Mouse (Mus musculus) midbrain, embryonic 10.5 days (tissue): ENCODE measurements at regions not wholly inside any gene's neighbourhood (a gene's known extent, or its start where the extent isn't known, plus 50 kb on each side); places are given as distances from the start of the nearest gene placed in this dataset.
"Not testable (repeated sequence)": the region's sequence is repeated elsewhere in the genome, so short reads cannot be mapped to it uniquely, and the experiment has no call there.

ENCODE experiments used
- DNase-seq: peaks from one replicate; pipeline ENCODE4 v3.0.0-alpha.2; 2017; ENCODE audit warnings: low spot score
- H3K27ac ChIP-seq: fragments of 300-500 bp; sonication (generic); replicated peaks from 2 replicates; pipeline ENCODE4 v1.5.1; 2016; ENCODE audit warnings: mild to moderate bottlenecking
- H3K27me3 ChIP-seq: fragments of 300-500 bp; sonication (generic); 2 replicates; pipeline ENCODE4 v1.6.1; 2016; ENCODE audit warnings: low read depth, mild to moderate bottlenecking; ENCODE audit not compliant: poor library complexity, severe bottlenecking
- H3K36me3 ChIP-seq: fragments of 300-500 bp; sonication (generic); 2 replicates; pipeline ENCODE4 v1.6.1; 2016; ENCODE audit warnings: mild to moderate bottlenecking, moderate library complexity
- H3K4me1 ChIP-seq: fragments of 300-500 bp; sonication (generic); 2 replicates; pipeline ENCODE4 v1.6.1; 2016
- H3K4me3 ChIP-seq: fragments of 300-500 bp; sonication (generic); 2 replicates; pipeline ENCODE4 v1.5.1; 2016; ENCODE audit warnings: mild to moderate bottlenecking, moderate library complexity
- H3K9me3 ChIP-seq: fragments of 300-500 bp; sonication (generic); replicated peaks from 2 replicates; pipeline ENCODE4 v1.6.1; 2016; ENCODE audit warnings: mild to moderate bottlenecking
- WGBS: fragments of 180-500 bp; shearing (Covaris S2); methylation state at CpG from one replicate; pipeline ENCODE4 v1.1.7; 2016; 5-methylcytosine and 5-hydroxymethylcytosine counted together

DNA sequence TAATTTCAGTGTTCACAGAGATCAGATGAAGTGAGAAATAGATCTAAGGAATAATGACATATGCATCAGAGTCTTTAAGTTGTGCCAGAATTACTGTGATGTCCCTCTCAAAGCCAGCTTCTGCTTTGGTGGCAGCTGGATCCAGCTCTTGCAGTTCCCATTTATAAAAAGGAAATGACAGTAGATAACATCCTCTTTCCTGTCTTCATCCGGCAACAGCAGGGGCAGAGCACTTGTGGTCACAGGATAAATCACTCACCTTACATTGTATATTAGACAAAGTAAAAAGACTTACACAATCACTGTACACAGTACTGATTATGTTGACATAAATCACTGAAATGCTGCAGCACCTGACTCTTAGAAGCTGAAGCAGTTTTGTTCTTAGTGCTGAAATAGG lies 1214.2 kb downstream of the Adam6a start:
- not testable (repeated sequence) for H3K4me3 ChIP-seq, DNase-seq, H3K27me3 ChIP-seq, H3K36me3 ChIP-seq, H3K4me1 ChIP-seq, H3K27ac ChIP-seq
- peaks cover 31% of the 10 kb centered on the region for H3K9me3 ChIP-seq
- 96% methylated on average over 1 of the region's 1 CpGs for WGBS

- not testable (repeated sequence) for H3K4me3 ChIP-seq, H3K27ac ChIP-seq, DNase-seq, H3K27me3 ChIP-seq, H3K36me3 ChIP-seq, H3K4me1 ChIP-seq
- 86% methylated on average over 3 of the region's 3 CpGs for WGBS
- peaks cover 59% of the 10 kb centered on the region for H3K9me3 ChIP-seq
These were observed 1220.5 kb downstream of the Adam6a start for GRCm38 (mm10) chr12:114764211-114764610.

DNA sequence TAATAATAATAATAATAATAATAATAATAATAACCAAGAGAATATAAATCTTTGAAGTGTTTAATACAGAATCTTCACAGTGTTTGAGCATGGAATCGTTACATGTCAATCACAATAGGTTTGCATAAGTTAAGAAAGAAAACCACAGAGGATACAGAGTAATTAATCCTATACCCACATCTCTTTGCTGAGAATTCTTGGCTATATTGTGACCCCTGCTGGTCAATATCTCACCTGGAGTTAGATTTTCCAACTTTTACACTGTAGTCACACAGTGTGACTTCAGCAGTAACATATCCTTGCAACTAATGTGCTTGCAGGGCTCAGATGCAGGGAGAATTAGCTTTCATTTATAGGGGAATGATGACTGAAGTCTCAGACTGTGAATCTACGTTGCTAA lies 1231.7 kb downstream of the Adam6a start:
- WGBS = 84% methylated on average over 2 of the region's 2 CpGs
- H3K27ac ChIP-seq, H3K27me3 ChIP-seq, DNase-seq, H3K4me1 ChIP-seq, H3K4me3 ChIP-seq, H3K36me3 ChIP-seq: not testable (repeated sequence)
- peaks cover 98% of the 10 kb centered on the region for H3K9me3 ChIP-seq

DNA sequence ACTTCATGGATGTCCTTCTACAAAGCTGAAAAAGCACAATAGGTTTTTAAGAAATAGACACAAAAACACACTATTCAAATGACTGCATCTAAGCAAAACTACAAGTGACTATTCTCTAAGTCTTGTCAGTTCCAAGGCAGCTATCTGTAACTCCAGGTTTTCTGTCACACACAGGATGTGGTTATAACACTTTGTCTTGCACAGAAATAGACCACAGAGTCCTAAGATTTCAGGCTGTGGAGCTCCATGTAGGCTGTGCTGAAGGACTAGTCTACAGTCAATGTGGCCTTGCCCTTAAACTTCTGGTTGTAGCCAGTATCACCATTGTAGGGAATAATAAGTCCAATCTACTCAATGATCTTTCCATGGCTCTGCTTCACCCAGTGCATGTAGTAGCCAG lies 1243.1 kb upstream of the Zfp386 start:
- Histone ChIP-seq H3K4me1 (no peaks in the 10 kb centered on the region), H3K4me3 (no peak overlapping the region), H3K36me3 (no peaks in the 10 kb centered on the region), H3K9me3 (peaks cover 46% of the 10 kb centered on the region), H3K27me3 (no peaks in the 10 kb centered on the region), H3K27ac (no peak overlapping the region)
- no peak for DNase-seq

DNA sequence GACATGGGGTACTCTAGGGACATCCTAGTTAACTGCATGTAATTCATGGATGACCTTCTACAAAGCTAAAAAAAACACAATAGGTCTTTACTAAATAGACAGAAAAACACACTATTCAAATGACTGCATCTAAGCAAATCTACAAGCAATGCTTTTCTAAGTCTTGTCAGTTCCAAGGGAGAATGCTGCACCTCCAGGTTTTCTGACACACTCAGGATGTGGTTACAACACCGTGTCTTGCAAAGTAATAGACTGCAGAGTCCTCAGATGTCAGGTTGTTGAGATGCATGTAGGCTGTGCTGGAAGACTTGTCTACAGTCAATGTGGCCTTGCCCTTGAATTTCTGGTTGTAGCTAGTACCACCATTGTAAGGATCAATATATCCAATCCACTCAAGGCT lies 1238.3 kb upstream of the Zfp386 start:
- Histone ChIP-seq H3K4me1 (no peaks in the 10 kb centered on the region), H3K36me3 (no peaks in the 10 kb centered on the region), H3K4me3 (no peak overlapping the region), H3K27me3 (no peaks in the 10 kb centered on the region), H3K9me3 (peaks cover 59% of the 10 kb centered on the region), H3K27ac (no peak overlapping the region)
- WGBS = 86% methylated on average over 1 of the region's 1 CpGs
- DNase-seq = no peak

DNA sequence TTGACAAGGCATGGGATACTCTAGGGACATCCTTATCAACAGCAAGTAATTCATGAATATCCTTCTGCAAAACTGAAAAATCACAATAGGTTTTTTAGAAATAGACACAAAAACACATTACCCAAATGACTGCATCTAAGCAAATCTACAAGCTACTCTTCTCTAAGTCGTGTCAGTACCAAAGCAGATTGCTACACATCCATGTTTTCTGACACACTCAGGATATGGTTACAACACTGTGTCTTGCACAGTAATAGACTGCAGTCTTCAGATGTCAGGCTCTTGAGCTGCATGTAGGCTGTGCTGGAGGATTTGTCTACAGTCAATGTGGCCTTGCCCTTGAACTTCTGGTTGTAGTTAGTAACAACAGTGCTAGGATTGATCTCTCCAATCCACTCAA lies 1230.7 kb upstream of the Zfp386 start:
- H3K4me1 ChIP-seq, DNase-seq, H3K36me3 ChIP-seq, H3K27me3 ChIP-seq, H3K27ac ChIP-seq, H3K4me3 ChIP-seq: not testable (repeated sequence)
- peaks cover 57% of the 10 kb centered on the region for H3K9me3 ChIP-seq
- WGBS = 71% methylated on average over 1 of the region's 1 CpGs

DNA sequence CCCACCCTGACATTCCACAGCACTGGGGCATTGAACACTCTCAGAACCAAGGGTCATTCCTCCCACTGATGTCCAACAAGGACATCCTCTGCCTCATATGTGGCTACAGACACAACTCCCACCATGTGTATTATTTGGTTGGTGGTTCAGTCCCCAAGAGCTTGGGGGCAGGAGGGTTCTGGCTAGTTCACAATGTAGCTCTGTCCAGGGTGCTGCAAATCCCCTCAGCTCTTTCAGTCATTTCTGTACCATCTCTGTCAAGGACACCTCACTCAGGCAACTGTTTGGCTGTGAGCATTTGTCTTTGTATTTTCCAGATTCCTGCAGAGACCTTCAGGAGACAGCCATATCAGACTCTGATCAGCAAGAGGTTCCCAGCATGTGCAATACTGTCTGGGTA lies 1214.6 kb upstream of the Zfp386 start:
- Histone ChIP-seq H3K27ac (no peak overlapping the region), H3K27me3 (no peaks in the 10 kb centered on the region), H3K4me3 (no peak overlapping the region), H3K36me3 (no peaks in the 10 kb centered on the region), H3K9me3 (peaks cover 69% of the 10 kb centered on the region), H3K4me1 (no peaks in the 10 kb centered on the region)
- no peak for DNase-seq
